Mouse (Mus musculus) embryonic fibroblast, embryonic 13.5 days (primary cell): ENCODE measurements around the gene Gm17662.

Source experiments
- CTCF ChIP-seq: IDR thresholded peaks from 2 replicates; pipeline ENCODE4 v1.5.1; 2011; ENCODE audit warnings: mild to moderate bottlenecking, control low read depth, low read length, moderate library complexity, borderline replicate concordance; ENCODE audit not compliant: insufficient read depth
- POLR2A ChIP-seq: IDR thresholded peaks from 2 replicates; pipeline ENCODE4 v1.6.1; 2011; ENCODE audit warnings: low read depth, mild to moderate bottlenecking, control low read depth, low read length, moderate library complexity

DNA sequence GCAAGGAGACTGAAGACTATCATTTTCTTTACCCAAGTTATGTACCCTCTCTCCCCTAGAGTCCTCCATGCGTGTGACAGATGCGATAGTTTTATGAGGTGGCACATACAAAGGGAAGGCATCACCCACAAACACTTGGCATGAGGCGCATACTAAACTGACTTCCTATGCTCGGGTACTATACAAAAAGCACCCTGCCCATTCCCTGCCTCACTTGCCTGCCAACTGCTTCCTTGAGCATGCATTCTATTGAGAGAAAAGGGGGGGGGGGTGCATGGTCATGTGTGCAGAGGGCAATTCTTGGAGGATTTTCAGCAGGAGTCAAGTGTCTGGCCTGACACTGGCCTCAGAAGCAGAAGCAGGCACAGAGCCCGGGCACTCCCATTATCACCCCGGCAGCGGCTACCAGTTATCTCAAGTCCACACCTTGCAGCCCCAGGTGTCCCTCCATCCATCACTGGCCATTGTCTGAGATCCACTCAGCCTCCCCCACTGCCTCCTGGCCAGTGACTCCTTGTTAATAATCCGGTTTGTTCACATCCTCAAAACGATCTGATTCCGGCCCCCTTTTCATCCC is 46.3 kb upstream of the Gm17662 start:
- TF ChIP-seq POLR2A (no peak), CTCF (no peak)
